Comparison of ENCODE assay signal across 11 mouse cellular contexts in the genomic region with DNA sequence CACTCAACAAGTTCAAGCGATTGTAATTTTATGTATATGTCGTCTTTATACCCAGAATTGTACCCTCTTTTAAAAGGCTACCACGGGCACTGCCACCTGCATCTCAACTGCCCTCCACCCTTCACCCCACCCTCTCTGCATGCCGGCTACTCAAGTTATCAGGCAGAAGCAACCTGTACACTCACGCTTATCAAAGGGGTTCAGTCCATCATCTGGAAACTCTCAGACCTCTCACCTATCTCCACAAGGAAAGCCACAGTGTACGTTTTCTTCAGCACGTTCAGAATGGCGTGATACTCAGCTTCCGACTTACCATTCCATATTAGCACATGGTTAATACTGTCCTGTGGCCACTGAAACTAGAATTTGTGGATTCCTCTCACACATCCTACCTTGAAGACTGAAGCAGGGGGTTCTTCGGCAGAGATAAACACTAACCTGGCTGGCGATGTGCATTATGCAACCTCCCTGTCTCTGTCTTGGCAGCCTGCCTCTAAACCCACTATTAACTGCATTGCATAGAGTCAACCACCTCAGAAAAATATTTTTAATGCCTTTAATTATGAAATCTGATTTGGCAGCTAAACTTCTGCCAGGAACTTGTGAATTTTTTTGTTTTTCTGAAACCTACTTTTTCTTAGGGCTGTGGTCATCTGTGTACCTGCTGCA. TPM values are rescaled to one million over a fixed set of nuclear protein-coding genes. Genes with fewer than 3 reads are reported as not detected.
DNase-seq lines count a peak whose midpoint lies in the region; ATAC-seq and TF ChIP-seq lines count a peak whose summit lies in the region.
"Had no signal": no experiment of that assay in that cellular context is flagged by ENCODE, and none has a peak within 500 bp of the region (broad histone marks: within the 10 kb centered on the region; RNA-seq: fewer than 3 reads in every experiment).

No protein-coding gene starts in this region.

- peak overlapping the region; percentile 35; the same call in 1 of the 2 replicates for H3K27ac ChIP-seq in heart, embryonic 11.5 days (ENCODE audit: low read depth, low read length)
- H3K27ac ChIP-seq in stomach, embryonic 14.5 days (ENCODE audit: low read length), result no peak overlapping the region
- H3K27ac ChIP-seq in stomach, postnatal 0 days (replicated peaks), result no peak overlapping the region
- peak overlapping the region; percentile 90 for H3K27ac ChIP-seq in liver, embryonic 11.5 days (ENCODE audit: low read depth, low read length)
- H3K27ac ChIP-seq in neural tube, embryonic 15.5 days (replicated peaks), result no peak overlapping the region
- H3K27ac ChIP-seq: embryonic facial prominence, embryonic 13.5 days; heart, embryonic 15.5 days; macrophage had no signal

- no peak overlapping the region for H3K4me2 ChIP-seq in heart, embryonic 11.5 days
- H3K4me2 ChIP-seq in stomach, embryonic 14.5 days (replicated peaks; ENCODE audit: low read depth, low read length), result no peak overlapping the region
- no peak overlapping the region for H3K4me2 ChIP-seq in stomach, postnatal 0 days (replicated peaks; ENCODE audit: low read depth)
- peak overlapping the region; percentile 13 for H3K4me2 ChIP-seq in liver, embryonic 11.5 days
- no peak overlapping the region for H3K4me2 ChIP-seq in neural tube, embryonic 15.5 days
- H3K4me2 ChIP-seq: embryonic facial prominence, embryonic 13.5 days; heart, embryonic 15.5 days had no signal

- H3K9me3 ChIP-seq in heart, embryonic 11.5 days (replicated peaks; ENCODE audit: control insufficient read depth, low read length), result no peaks in the 10 kb centered on the region
- no peaks in the 10 kb centered on the region for H3K9me3 ChIP-seq in stomach, embryonic 14.5 days (ENCODE audit: control insufficient read depth, low read depth, low read length)
- no peaks in the 10 kb centered on the region for H3K9me3 ChIP-seq in stomach, postnatal 0 days (ENCODE audit: control insufficient read depth, low read length)
- H3K9me3 ChIP-seq in liver, embryonic 11.5 days (ENCODE audit: control insufficient read depth, low read length), result peaks cover 13% of the 10 kb centered on the region; the same call in 1 of the 2 replicates
- H3K9me3 ChIP-seq in neural tube, embryonic 15.5 days (replicated peaks), result no peaks in the 10 kb centered on the region
- H3K9me3 ChIP-seq: embryonic facial prominence, embryonic 13.5 days; heart, embryonic 15.5 days had no signal

- intact Hi-C loops in heart, postnatal 10 days (cut with DNase I), result loop anchor here (5.0 kb wide), 1 partner anchor 58 kb away; no protein-coding TSS in a partner anchor

- no peak overlapping the region for H3K9ac ChIP-seq in heart, embryonic 11.5 days (ENCODE audit: low read depth, low read length)
- H3K9ac ChIP-seq in stomach, embryonic 14.5 days (replicated peaks; ENCODE audit: low read depth, low read length), result no peak overlapping the region
- H3K9ac ChIP-seq in stomach, postnatal 0 days (ENCODE audit: low read length), result no peak overlapping the region
- peak overlapping the region; percentile 49; the same call in 1 of the 2 replicates for H3K9ac ChIP-seq in liver, embryonic 11.5 days (ENCODE audit: low read depth, low read length)
- no peak overlapping the region for H3K9ac ChIP-seq in neural tube, embryonic 15.5 days (replicated peaks)
- H3K9ac ChIP-seq: embryonic facial prominence, embryonic 13.5 days; heart, embryonic 15.5 days had no signal

- H3K4me3 ChIP-seq in heart, embryonic 11.5 days (ENCODE audit: low read depth, low read length), result no peak overlapping the region
- no peak overlapping the region for H3K4me3 ChIP-seq in stomach, embryonic 14.5 days (ENCODE audit: low read depth, low read length)
- H3K4me3 ChIP-seq in stomach, postnatal 0 days (ENCODE audit: low read depth, low read length), result no peak overlapping the region
- no peak overlapping the region for H3K4me3 ChIP-seq in liver, embryonic 11.5 days (ENCODE audit: low read depth, low read length)
- H3K4me3 ChIP-seq in neural tube, embryonic 15.5 days (replicated peaks), result no peak overlapping the region
- H3K4me3 ChIP-seq: embryonic facial prominence, embryonic 13.5 days; heart, embryonic 15.5 days had no signal

- H3K27me3 ChIP-seq in heart, embryonic 11.5 days (ENCODE audit: control insufficient read depth, insufficient read depth, low read length), result no peaks in the 10 kb centered on the region
- no peaks in the 10 kb centered on the region for H3K27me3 ChIP-seq in stomach, embryonic 14.5 days (ENCODE audit: control insufficient read depth, insufficient read depth, low read length)
- H3K27me3 ChIP-seq in stomach, postnatal 0 days (ENCODE audit: control insufficient read depth, insufficient read depth, low read length), result no peaks in the 10 kb centered on the region
- H3K27me3 ChIP-seq in liver, embryonic 11.5 days (replicated peaks; ENCODE audit: control insufficient read depth, insufficient read depth, low read length), result no peaks in the 10 kb centered on the region
- H3K27me3 ChIP-seq in neural tube, embryonic 15.5 days (replicated peaks), result no peaks in the 10 kb centered on the region
- H3K27me3 ChIP-seq: embryonic facial prominence, embryonic 13.5 days; heart, embryonic 15.5 days had no signal

- TF ChIP-seq CTCF in stomach, postnatal 0 days (IDR thresholded peaks at IDR 0.05; ENCODE audit: low read depth), result no peak

- ATAC-seq in heart, embryonic 11.5 days (replicated peaks; ENCODE audit: insufficient number of reproducible peaks, low FRiP score, low TSS enrichment), result peak; percentile 77
- ATAC-seq in stomach, embryonic 14.5 days (ENCODE audit: insufficient number of reproducible peaks, insufficient read depth, low FRiP score, low read depth), result peak; percentile 71; the same call in 1 of the 2 replicates
- ATAC-seq in stomach, postnatal 0 days (ENCODE audit: low FRiP score, low TSS enrichment), result no peak
- peak; percentile 89 for ATAC-seq in liver, embryonic 11.5 days (replicated peaks; ENCODE audit: low FRiP score)
- ATAC-seq in neural tube, embryonic 15.5 days (ENCODE audit: low FRiP score), result no peak
- ATAC-seq: CD4-positive, CD25-positive, alpha-beta regulatory T cell, adult 4 months had no signal

- H3K4me1 ChIP-seq in heart, embryonic 11.5 days (ENCODE audit: control insufficient read depth, insufficient read depth, low read length), result peaks cover 20% of the 10 kb centered on the region
- peaks cover 7% of the 10 kb centered on the region; the same call in 1 of the 2 replicates for H3K4me1 ChIP-seq in stomach, embryonic 14.5 days (ENCODE audit: control insufficient read depth, insufficient read depth, low read length)
- H3K4me1 ChIP-seq in stomach, postnatal 0 days (replicated peaks; ENCODE audit: control insufficient read depth, insufficient read depth), result peaks cover 2% of the 10 kb centered on the region; the same call in 1 of the 2 replicates
- peaks cover 61% of the 10 kb centered on the region for H3K4me1 ChIP-seq in liver, embryonic 11.5 days (replicated peaks; ENCODE audit: control insufficient read depth, insufficient read depth, low read length)
- H3K4me1 ChIP-seq in neural tube, embryonic 15.5 days, result 0 out of 2 replicates have a peak, but pooled peaks cover 3% of the 10 kb centered on the region

- DNase-seq in heart, postnatal 10 days, result no peak
- no peak for DNase-seq in stomach, postnatal 0 days (ENCODE audit: low spot score)
- no peak for DNase-seq in liver, embryonic 11.5 days (ENCODE audit: low spot score)
- DNase-seq in layer of hippocampus, postnatal 14 days (ENCODE audit: low spot score in 2 of 2), result no peak

- no peak for TF ChIP-seq EP300 in stomach, postnatal 0 days (optimal IDR thresholded peaks at IDR 0.05)

- WGBS in heart, embryonic 11.5 days (ENCODE audit: insufficient replicate concordance), result 71% methylated on average over 11 of the region's 11 CpGs
- WGBS in stomach, embryonic 14.5 days, result 84% methylated on average over 11 of the region's 11 CpGs
- WGBS in stomach, postnatal 0 days, result 85% methylated on average over 11 of the region's 11 CpGs
- WGBS in liver, embryonic 11.5 days, result 56% methylated on average over 11 of the region's 11 CpGs
- WGBS in neural tube, embryonic 15.5 days, result 93% methylated on average over 11 of the region's 11 CpGs

- H3K36me3 ChIP-seq in heart, embryonic 11.5 days (ENCODE audit: control insufficient read depth, insufficient read depth, low read length), result peaks cover 11% of the 10 kb centered on the region
- peaks cover 18% of the 10 kb centered on the region for H3K36me3 ChIP-seq in stomach, embryonic 14.5 days (ENCODE audit: control insufficient read depth, insufficient read depth, low read length)
- peaks cover 18% of the 10 kb centered on the region for H3K36me3 ChIP-seq in stomach, postnatal 0 days (ENCODE audit: control insufficient read depth, insufficient read depth, low read length)
- peaks cover 39% of the 10 kb centered on the region for H3K36me3 ChIP-seq in liver, embryonic 11.5 days (ENCODE audit: control insufficient read depth, insufficient read depth, low read length)
- H3K36me3 ChIP-seq in neural tube, embryonic 15.5 days, result peaks cover 13% of the 10 kb centered on the region

RNA-seq across cellular contexts. Expression of a gene that starts 11.4 kb away (rescaled TPM):
- polyA plus RNA-seq in heart, embryonic 11.5 days (2014; fragmentation: Nextera tagmentation; extraction: Ambion mirVana), result 5.2 and 7.3 TPM in 2 replicates
- total RNA-seq in heart, postnatal 10 days (2021), result 10 to 100 TPM; 44.1 to 68.3 TPM
- polyA plus RNA-seq in stomach, embryonic 14.5 days (2014; fragmentation: Nextera tagmentation; extraction: Ambion mirVana), result 10.2 and 10.5 TPM in 2 replicates
- polyA plus RNA-seq in stomach, postnatal 0 days (2015; fragmentation: Nextera tagmentation; extraction: Ambion mirVana), result 7.6 and 8.0 TPM in 2 replicates
- polyA plus RNA-seq in liver, embryonic 11.5 days (2014; fragmentation: Nextera tagmentation; extraction: Ambion mirVana), result 11.7 and 12.3 TPM in 2 replicates
- total RNA-seq in layer of hippocampus, postnatal 14 days (2021), result 10 to 100 TPM; 40.1 to 41.1 TPM
- polyA plus RNA-seq in neural tube, embryonic 15.5 days (2015; fragmentation: Nextera tagmentation; extraction: Ambion mirVana), result 4.6 and 6.2 TPM in 2 replicates

Comparison
In these comparisons a context has a peak if more than half of its experiments do, and no peak if none do; other contexts are left out.
1. ATAC-seq: peak in heart, embryonic 11.5 days (single experiment), stomach, embryonic 14.5 days (single experiment) and liver, embryonic 11.5 days (single experiment); none in stomach, postnatal 0 days (single experiment) and neural tube, embryonic 15.5 days (single experiment).
2. H3K27ac ChIP-seq: peak in heart, embryonic 11.5 days (single experiment) and liver, embryonic 11.5 days (single experiment); none in stomach, embryonic 14.5 days (single experiment), stomach, postnatal 0 days (single experiment) and neural tube, embryonic 15.5 days (single experiment).